Mouse (Mus musculus) midbrain, embryonic 13.5 days (tissue): ENCODE measurements around the gene Tmem135. TPM values are rescaled to one million over a fixed set of nuclear protein-coding genes. Genes with fewer than 3 reads are reported as not detected.
"Not testable (repeated sequence)": the region's sequence is repeated elsewhere in the genome, so short reads cannot be mapped to it uniquely, and the experiment has no call there.

Experiments used
- ATAC-seq: fragments of 200-750 bp; cut with Nextera tagmentation; 2 replicates; pipeline ENCODE4 v1.8.0; 2017; ENCODE audit warnings: mild to moderate bottlenecking, moderate TSS enrichment, moderate library complexity
- H3K27ac ChIP-seq: fragments of 300-500 bp; sonication (generic); 2 replicates; pipeline ENCODE4 v1.5.1; 2015; ENCODE audit warnings: inconsistent platforms, mild to moderate bottlenecking, moderate library complexity
- H3K27me3 ChIP-seq: fragments of 300-500 bp; sonication (generic); 2 replicates; pipeline ENCODE4 v1.6.1; 2015; ENCODE audit warnings: mild to moderate bottlenecking, inconsistent platforms
- H3K36me3 ChIP-seq: fragments of 300-500 bp; sonication (generic); 2 replicates; pipeline ENCODE4 v1.6.1; 2015; ENCODE audit warnings: mild to moderate bottlenecking, inconsistent platforms
- H3K4me1 ChIP-seq: fragments of 300-500 bp; sonication (generic); replicated peaks from 2 replicates; pipeline ENCODE4 v1.6.1; 2015; ENCODE audit warnings: inconsistent platforms
- H3K4me2 ChIP-seq: fragments of 300-500 bp; sonication (generic); replicated peaks from 2 replicates; pipeline ENCODE4 v1.6.1; 2015; ENCODE audit warnings: moderate library complexity, mild to moderate bottlenecking, inconsistent platforms
- H3K4me3 ChIP-seq: fragments of 300-500 bp; sonication (generic); replicated peaks from 2 replicates; pipeline ENCODE4 v1.5.1; 2015; ENCODE audit warnings: mild to moderate bottlenecking, inconsistent platforms
- H3K9ac ChIP-seq: fragments of 300-500 bp; sonication (generic); replicated peaks from 2 replicates; pipeline ENCODE4 v1.6.1; 2015; ENCODE audit warnings: mild to moderate bottlenecking, inconsistent platforms
- H3K9me3 ChIP-seq: fragments of 300-500 bp; sonication (generic); 2 replicates; pipeline ENCODE4 v1.6.1; 2016; ENCODE audit warnings: mild to moderate bottlenecking, inconsistent platforms
- WGBS: fragments of 180-500 bp; shearing (Covaris S2); methylation state at CpG from one replicate; pipeline ENCODE4 v1.1.7; 2015; 5-methylcytosine and 5-hydroxymethylcytosine counted together
- polyA plus RNA-seq: library from polyadenylated mRNA; unstranded; fragments of >200 nt; fragmentation: Nextera tagmentation; extraction: Ambion mirVana; gene quantifications from 2 replicates; pipeline ENCODE4 v1.2.1, GENCODE M21; 2015

Gene Tmem135
- polyA plus RNA-seq, 1 experiment from 2014 or later: 21.4 TPM

GRCm38 (mm10) chr7:89335316-89335715 is 68.7 kb downstream of the Tmem135 start:
- 0 out of 2 replicates have a peak, but pooled peaks cover 3% of the 10 kb centered on the region for H3K36me3 ChIP-seq
- no peaks in the 10 kb centered on the region for H3K27me3 ChIP-seq
- H3K9me3 ChIP-seq: no peaks in the 10 kb centered on the region
- H3K27ac ChIP-seq: no peak overlapping the region
- H3K4me3 ChIP-seq: no peak overlapping the region
- no peak overlapping the region for H3K4me2 ChIP-seq
- H3K9ac ChIP-seq: no peak overlapping the region
- peaks cover 34% of the 10 kb centered on the region for H3K4me1 ChIP-seq
- ATAC-seq: no peak

- Histone ChIP-seq H3K4me2 (no peak overlapping the region), H3K4me3 (no peak overlapping the region), H3K9ac (no peak overlapping the region), H3K36me3 (0 out of 2 replicates have a peak, but pooled peaks cover 3% of the 10 kb centered on the region), H3K4me1 (no peaks in the 10 kb centered on the region), H3K27me3 (no peaks in the 10 kb centered on the region), H3K27ac (no peak overlapping the region), H3K9me3 (no peaks in the 10 kb centered on the region)
- WGBS: 97% methylated on average over 1 of the region's 1 CpGs
- ATAC-seq: no peak
These were observed 74.1 kb downstream of the Tmem135 start for GRCm38 (mm10) chr7:89329896-89330295.

- no peaks in the 10 kb centered on the region for H3K9me3 ChIP-seq
- no peaks in the 10 kb centered on the region for H3K4me1 ChIP-seq
- no peak overlapping the region for H3K27ac ChIP-seq
- H3K4me3 ChIP-seq: no peak overlapping the region
- H3K36me3 ChIP-seq: 0 out of 2 replicates have a peak, but pooled peaks cover 3% of the 10 kb centered on the region
- no peak for ATAC-seq
- no peak overlapping the region for H3K4me2 ChIP-seq
- H3K9ac ChIP-seq: no peak overlapping the region
- 93% methylated on average over 5 of the region's 5 CpGs for WGBS
- no peaks in the 10 kb centered on the region for H3K27me3 ChIP-seq
These were observed 76.3 kb downstream of the Tmem135 start for GRCm38 (mm10) chr7:89327731-89328130.

GRCm38 (mm10) chr7:89326761-89327160 is 77.3 kb downstream of the Tmem135 start:
- H3K9me3 ChIP-seq: no peaks in the 10 kb centered on the region
- no peak overlapping the region for H3K9ac ChIP-seq
- no peak overlapping the region for H3K4me3 ChIP-seq
- WGBS: 89% methylated on average over 4 of the region's 4 CpGs
- H3K4me2 ChIP-seq: no peak overlapping the region
- no peaks in the 10 kb centered on the region for H3K4me1 ChIP-seq
- H3K36me3 ChIP-seq: 0 out of 2 replicates have a peak, but pooled peaks cover 3% of the 10 kb centered on the region
- no peak overlapping the region for H3K27ac ChIP-seq
- ATAC-seq: no peak
- H3K27me3 ChIP-seq: no peaks in the 10 kb centered on the region

- WGBS: 90% methylated on average over 5 of the region's 5 CpGs
- Histone ChIP-seq H3K4me3 (no peak overlapping the region), H3K27me3 (no peaks in the 10 kb centered on the region), H3K4me2 (no peak overlapping the region), H3K27ac (no peak overlapping the region), H3K9me3 (no peaks in the 10 kb centered on the region), H3K36me3 (0 out of 2 replicates have a peak, but pooled peaks cover 3% of the 10 kb centered on the region), H3K4me1 (no peaks in the 10 kb centered on the region), H3K9ac (no peak overlapping the region)
- ATAC-seq: no peak
These were observed 77.8 kb downstream of the Tmem135 start for GRCm38 (mm10) chr7:89326202-89326601.

- H3K27ac ChIP-seq, H3K4me3 ChIP-seq, H3K4me1 ChIP-seq, H3K36me3 ChIP-seq, H3K9ac ChIP-seq, ATAC-seq, H3K4me2 ChIP-seq, H3K9me3 ChIP-seq, H3K27me3 ChIP-seq: not testable (repeated sequence)
- 68% methylated on average over 4 of the region's 4 CpGs for WGBS
These were observed 81.3 kb downstream of the Tmem135 start for GRCm38 (mm10) chr7:89322741-89323140.

- Histone ChIP-seq H3K9me3 (no peaks in the 10 kb centered on the region), H3K4me3 (no peak overlapping the region), H3K27me3 (no peaks in the 10 kb centered on the region), H3K4me2 (no peak overlapping the region), H3K9ac (no peak overlapping the region), H3K36me3 (no peaks in the 10 kb centered on the region), H3K4me1 (no peaks in the 10 kb centered on the region), H3K27ac (no peak overlapping the region)
- ATAC-seq: no peak
- WGBS: 87% methylated on average over 1 of the region's 1 CpGs
These were observed 84.7 kb downstream of the Tmem135 start for GRCm38 (mm10) chr7:89319351-89319750.

GRCm38 (mm10) chr7:89317088-89317487 is 86.9 kb downstream of the Tmem135 start:
- not testable (repeated sequence) for H3K27ac ChIP-seq, H3K36me3 ChIP-seq, H3K9ac ChIP-seq, ATAC-seq, H3K9me3 ChIP-seq, H3K4me3 ChIP-seq, H3K4me2 ChIP-seq, H3K27me3 ChIP-seq, H3K4me1 ChIP-seq
- 88% methylated on average over 1 of the region's 1 CpGs for WGBS

- 95% methylated on average over 3 of the region's 3 CpGs for WGBS
These were observed 87.9 kb downstream of the Tmem135 start for GRCm38 (mm10) chr7:89316112-89316511.

GRCm38 (mm10) chr7:89311555-89311954 is 92.5 kb downstream of the Tmem135 start:
- ATAC-seq: no peak
- peaks cover 5% of the 10 kb centered on the region; the same call in 1 of the 2 replicates for H3K9me3 ChIP-seq
- 100% methylated on average over 1 of the region's 1 CpGs for WGBS
- H3K4me1 ChIP-seq: no peaks in the 10 kb centered on the region
- no peak overlapping the region for H3K9ac ChIP-seq
- no peak overlapping the region for H3K27ac ChIP-seq
- H3K27me3 ChIP-seq: no peaks in the 10 kb centered on the region
- H3K4me3 ChIP-seq: no peak overlapping the region
- no peak overlapping the region for H3K4me2 ChIP-seq
- H3K36me3 ChIP-seq: no peaks in the 10 kb centered on the region

More at GRCm38 (mm10) chr7:89316112-89316511, 87.9 kb downstream of the Tmem135 start:
- Histone ChIP-seq H3K36me3 (no peaks in the 10 kb centered on the region), H3K27me3 (no peaks in the 10 kb centered on the region), H3K4me1 (no peaks in the 10 kb centered on the region), H3K9me3 (peaks cover 5% of the 10 kb centered on the region; the same call in 1 of the 2 replicates), H3K27ac (no peak overlapping the region), H3K4me3 (no peak overlapping the region), H3K9ac (no peak overlapping the region), H3K4me2 (no peak overlapping the region)
- no peak for ATAC-seq

- Histone ChIP-seq H3K4me3 (no peak overlapping the region), H3K4me1 (no peaks in the 10 kb centered on the region), H3K27ac (no peak overlapping the region), H3K9ac (no peak overlapping the region), H3K36me3 (no peaks in the 10 kb centered on the region), H3K4me2 (no peak overlapping the region), H3K27me3 (no peaks in the 10 kb centered on the region), H3K9me3 (peaks cover 5% of the 10 kb centered on the region; the same call in 1 of the 2 replicates)
- 76% methylated on average over 3 of the region's 3 CpGs for WGBS
- ATAC-seq: no peak
These were observed 95.1 kb downstream of the Tmem135 start for GRCm38 (mm10) chr7:89308926-89309325.

GRCm38 (mm10) chr7:89308238-89308637 is 95.8 kb downstream of the Tmem135 start:
- Histone ChIP-seq H3K4me1 (no peaks in the 10 kb centered on the region), H3K9me3 (peaks cover 5% of the 10 kb centered on the region; the same call in 1 of the 2 replicates), H3K4me2 (no peak overlapping the region), H3K27me3 (no peaks in the 10 kb centered on the region), H3K4me3 (no peak overlapping the region), H3K27ac (no peak overlapping the region), H3K9ac (no peak overlapping the region), H3K36me3 (no peaks in the 10 kb centered on the region)
- no peak for ATAC-seq
- 85% methylated on average over 11 of the region's 11 CpGs for WGBS

GRCm38 (mm10) chr7:89306831-89307230 is 97.2 kb downstream of the Tmem135 start:
- no peak overlapping the region for H3K27ac ChIP-seq
- no peak overlapping the region for H3K9ac ChIP-seq
- H3K27me3 ChIP-seq: no peaks in the 10 kb centered on the region
- H3K4me1 ChIP-seq: no peaks in the 10 kb centered on the region
- no peak overlapping the region for H3K4me2 ChIP-seq
- 74% methylated on average over 6 of the region's 6 CpGs for WGBS
- H3K36me3 ChIP-seq: no peaks in the 10 kb centered on the region
- H3K4me3 ChIP-seq: no peak overlapping the region
- H3K9me3 ChIP-seq: peaks cover 4% of the 10 kb centered on the region; the same call in 1 of the 2 replicates
- no peak for ATAC-seq
